7 mouse cellular contexts compared by ENCODE assay signal in the genomic region with DNA sequence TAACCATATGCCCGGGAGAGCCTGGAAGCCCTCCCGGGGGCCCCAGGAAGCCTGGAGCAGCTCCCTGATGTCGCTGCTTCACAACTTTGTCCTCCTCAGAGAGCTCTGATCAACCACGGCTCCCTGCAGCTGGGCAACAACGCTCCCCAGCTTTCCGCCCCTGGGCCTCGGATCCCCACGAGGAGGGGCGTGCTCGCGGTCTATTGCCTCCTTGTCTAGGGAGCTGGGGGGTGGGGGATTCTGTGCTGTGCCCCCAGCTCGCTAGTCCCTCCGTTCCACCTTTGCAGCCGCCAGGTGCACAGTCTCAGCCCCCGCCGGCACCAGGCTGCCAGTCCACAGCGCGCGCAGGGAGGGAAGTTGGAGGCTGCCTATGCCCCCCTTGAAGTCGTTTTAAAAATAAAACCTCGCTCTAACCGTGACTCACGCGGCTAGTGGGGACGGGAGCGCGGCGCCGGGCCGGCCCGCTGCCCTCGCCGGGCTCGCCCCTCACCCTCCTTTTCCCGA. TPM values are rescaled to one million over a fixed set of nuclear protein-coding genes. Genes with fewer than 3 reads are reported as not detected.
DNase-seq lines count a peak whose midpoint lies in the region; ATAC-seq and TF ChIP-seq lines count a peak whose summit lies in the region.

No protein-coding gene starts in this region.

- no peaks in the 10 kb centered on the region for H3K9me3 ChIP-seq in embryonic facial prominence, embryonic 11.5 days (replicated peaks; ENCODE audit: control insufficient read depth, low read length)
- H3K9me3 ChIP-seq in hindbrain, embryonic 10.5 days = no peaks in the 10 kb centered on the region
- no peaks in the 10 kb centered on the region for H3K9me3 ChIP-seq in midbrain, embryonic 10.5 days (replicated peaks)

- peak overlapping the region; percentile 100 for H3K4me2 ChIP-seq in embryonic facial prominence, embryonic 11.5 days (ENCODE audit: low read depth, low read length)

- DNase-seq in left cerebral cortex, adult 2 months (ENCODE audit: extremely low spot score in 1 of 2, low spot score in 2 of 2) = peak; percentile 52 to 58
- DNase-seq in left cerebral cortex, adult 11 months (ENCODE audit: low spot score) = no peak
- DNase-seq in embryonic facial prominence, embryonic 11.5 days (ENCODE audit: low spot score) = no peak
- DNase-seq in hindbrain, embryonic 10.5 days (ENCODE audit: low spot score) = peak; percentile 41
- peak; percentile 51 for DNase-seq in midbrain, embryonic 10.5 days (ENCODE audit: low spot score)
- DNase-seq in thymus, postnatal 0 days (ENCODE audit: low spot score) = peak; percentile 68
- no peak for DNase-seq in MN1 (ENCODE audit: low spot score)

- peaks cover 7% of the 10 kb centered on the region for H3K4me1 ChIP-seq in embryonic facial prominence, embryonic 11.5 days (ENCODE audit: control insufficient read depth, insufficient read depth, low read length)
- peaks cover 84% of the 10 kb centered on the region for H3K4me1 ChIP-seq in hindbrain, embryonic 10.5 days (replicated peaks)
- peaks cover 88% of the 10 kb centered on the region for H3K4me1 ChIP-seq in midbrain, embryonic 10.5 days

- no peak for TF ChIP-seq CTCF in left cerebral cortex, adult 2 months (IDR thresholded peaks at IDR 0.05)

- WGBS in embryonic facial prominence, embryonic 11.5 days = under 1% methylated on average over 35 of the region's 35 CpGs
- under 1% methylated on average over 35 of the region's 35 CpGs for WGBS in hindbrain, embryonic 10.5 days
- WGBS in midbrain, embryonic 10.5 days = under 1% methylated on average over 34 of the region's 35 CpGs

- intact Hi-C loops in left cerebral cortex, adult 2 months (cut with DNase I) = loop anchor here (2.0 to 5.0 kb wide), 2 partner anchors 32 to 83 kb away; no protein-coding TSS in a partner anchor

- no peak; the same call in 1 of the 2 replicates for ATAC-seq in embryonic facial prominence, embryonic 11.5 days (replicated peaks; ENCODE audit: insufficient number of reproducible peaks, low FRiP score, low TSS enrichment, low read depth)

- H3K9ac ChIP-seq in embryonic facial prominence, embryonic 11.5 days (replicated peaks; ENCODE audit: low read length) = peak overlapping the region; percentile 72

- peaks cover 46% of the 10 kb centered on the region for H3K27me3 ChIP-seq in embryonic facial prominence, embryonic 11.5 days (ENCODE audit: control insufficient read depth, insufficient read depth, low read length)
- H3K27me3 ChIP-seq in hindbrain, embryonic 10.5 days (ENCODE audit: insufficient read depth, poor library complexity, severe bottlenecking) = peaks cover 98% of the 10 kb centered on the region
- peaks cover 99% of the 10 kb centered on the region for H3K27me3 ChIP-seq in midbrain, embryonic 10.5 days (ENCODE audit: low read depth, poor library complexity, severe bottlenecking)

- H3K4me3 ChIP-seq in left cerebral cortex, adult 2 months = peak overlapping the region; percentile 76
- H3K4me3 ChIP-seq in embryonic facial prominence, embryonic 11.5 days (ENCODE audit: low read depth, low read length) = peak overlapping the region; percentile 62
- peak overlapping the region; percentile 78 for H3K4me3 ChIP-seq in hindbrain, embryonic 10.5 days
- peak overlapping the region; percentile 76 for H3K4me3 ChIP-seq in midbrain, embryonic 10.5 days

- peak overlapping the region; percentile 85 for H3K27ac ChIP-seq in left cerebral cortex, adult 2 months
- H3K27ac ChIP-seq in embryonic facial prominence, embryonic 11.5 days (replicated peaks; ENCODE audit: low read depth, low read length) = no peak overlapping the region
- peak overlapping the region; percentile 86 for H3K27ac ChIP-seq in hindbrain, embryonic 10.5 days
- peak overlapping the region; percentile 86 for H3K27ac ChIP-seq in midbrain, embryonic 10.5 days (replicated peaks)

- H3K36me3 ChIP-seq in embryonic facial prominence, embryonic 11.5 days (replicated peaks; ENCODE audit: control insufficient read depth, insufficient read depth, low read depth, low read length) = no peaks in the 10 kb centered on the region
- no peaks in the 10 kb centered on the region for H3K36me3 ChIP-seq in hindbrain, embryonic 10.5 days
- H3K36me3 ChIP-seq in midbrain, embryonic 10.5 days = no peaks in the 10 kb centered on the region

RNA-seq across cellular contexts. Expression of a gene that starts 41.2 kb away (rescaled TPM):
- total RNA-seq in left cerebral cortex, adult 2 months (2021) = 100 to 1,000 TPM; 257 to 267 TPM
- 217 and 252 TPM in 2 replicates for polyA plus RNA-seq in embryonic facial prominence, embryonic 11.5 days (2014; fragmentation: Nextera tagmentation; extraction: Ambion mirVana)
- 273 and 309 TPM in 2 replicates for polyA plus RNA-seq in hindbrain, embryonic 10.5 days (2016; fragmentation: Nextera tagmentation; extraction: Ambion mirVana)
- polyA plus RNA-seq in midbrain, embryonic 10.5 days (2016; fragmentation: Nextera tagmentation; extraction: Ambion mirVana) = 274 and 293 TPM in 2 replicates
- polyA plus RNA-seq in thymus, postnatal 0 days (2015; fragmentation: Nextera tagmentation; extraction: Ambion mirVana) = 166 TPM in 2 replicates

RNA-seq across cellular contexts. Expression of a gene that starts 52.5 kb away (rescaled TPM):
- 100 to 1,000 TPM; 934 to 941 TPM for total RNA-seq in left cerebral cortex, adult 2 months (2021)
- 741 and 769 TPM in 2 replicates for polyA plus RNA-seq in embryonic facial prominence, embryonic 11.5 days (2014; fragmentation: Nextera tagmentation; extraction: Ambion mirVana)
- 914 and 944 TPM in 2 replicates for polyA plus RNA-seq in hindbrain, embryonic 10.5 days (2016; fragmentation: Nextera tagmentation; extraction: Ambion mirVana)
- polyA plus RNA-seq in midbrain, embryonic 10.5 days (2016; fragmentation: Nextera tagmentation; extraction: Ambion mirVana) = 895 and 900 TPM in 2 replicates
- 1,177 and 1,274 TPM in 2 replicates for polyA plus RNA-seq in thymus, postnatal 0 days (2015; fragmentation: Nextera tagmentation; extraction: Ambion mirVana)

RNA-seq across cellular contexts. Expression of a gene that starts 59.3 kb away (rescaled TPM):
- 10 to 100 TPM; 41.4 to 43.0 TPM for total RNA-seq in left cerebral cortex, adult 2 months (2021)
- polyA plus RNA-seq in embryonic facial prominence, embryonic 11.5 days (2014; fragmentation: Nextera tagmentation; extraction: Ambion mirVana) = 3.0 and 4.4 TPM in 2 replicates
- 3.1 and 4.0 TPM in 2 replicates for polyA plus RNA-seq in hindbrain, embryonic 10.5 days (2016; fragmentation: Nextera tagmentation; extraction: Ambion mirVana)
- 6.0 and 7.5 TPM in 2 replicates for polyA plus RNA-seq in midbrain, embryonic 10.5 days (2016; fragmentation: Nextera tagmentation; extraction: Ambion mirVana)
- 1.3 and 1.5 TPM in 2 replicates for polyA plus RNA-seq in thymus, postnatal 0 days (2015; fragmentation: Nextera tagmentation; extraction: Ambion mirVana)

Comparison
In these comparisons a context has a peak if more than half of its experiments do, and no peak if none do; other contexts are left out.
1. DNase-seq: peak in left cerebral cortex, adult 2 months (2 of 2), hindbrain, embryonic 10.5 days (single experiment), midbrain, embryonic 10.5 days (single experiment) and thymus, postnatal 0 days (single experiment); none in left cerebral cortex, adult 11 months (single experiment), embryonic facial prominence, embryonic 11.5 days (single experiment) and MN1 (single experiment).
2. Peak in every context shown above with its lines, with median percentiles within 50 percentile points of each other: H3K4me3 ChIP-seq.